Mouse (Mus musculus) forebrain, postnatal 0 days (tissue): ENCODE measurements at regions not wholly inside any gene's neighbourhood (a gene's known extent, or its start where the extent isn't known, plus 50 kb on each side); places are given as distances from the start of the nearest gene placed in this dataset.

ENCODE experiments used
- ATAC-seq: fragments of 200-750 bp; cut with Nextera tagmentation; 2 replicates; pipeline ENCODE4 v1.8.0; 2017; ENCODE audit warnings: mild to moderate bottlenecking, moderate library complexity
- DNase-seq: peaks from one replicate; pipeline ENCODE4 v3.0.0-alpha.2; 2015
- H3K27ac ChIP-seq: fragments of 300-500 bp; sonication (generic); 2 replicates; pipeline ENCODE4 v1.5.1; 2014; ENCODE audit warnings: low read depth, mild to moderate bottlenecking, antibody characterized with exemption, low read length, moderate library complexity, mixed read lengths
- H3K27me3 ChIP-seq: fragments of 300-500 bp; sonication (generic); 2 replicates; pipeline ENCODE4 v1.6.1; 2014; ENCODE audit warnings: mild to moderate bottlenecking, low read length, mixed read lengths; ENCODE audit not compliant: insufficient read depth
- H3K36me3 ChIP-seq: fragments of 300-500 bp; sonication (generic); 2 replicates; pipeline ENCODE4 v1.6.1; 2014; ENCODE audit warnings: mild to moderate bottlenecking, moderate library complexity; ENCODE audit not compliant: insufficient read depth
- H3K4me1 ChIP-seq: fragments of 300-500 bp; sonication (generic); 2 replicates; pipeline ENCODE4 v1.6.1; 2014; ENCODE audit warnings: antibody characterized with exemption; ENCODE audit not compliant: insufficient read depth
- H3K4me2 ChIP-seq: fragments of 300-500 bp; sonication (generic); 2 replicates; pipeline ENCODE4 v1.6.1; 2014; ENCODE audit warnings: low read depth, mild to moderate bottlenecking, moderate library complexity
- H3K4me3 ChIP-seq: fragments of 300-500 bp; sonication (generic); 2 replicates; pipeline ENCODE4 v1.5.1; 2014; ENCODE audit warnings: low read depth, low read length, mixed read lengths
- H3K9ac ChIP-seq: fragments of 300-500 bp; sonication (generic); 2 replicates; pipeline ENCODE4 v1.6.1; 2014; ENCODE audit warnings: mild to moderate bottlenecking
- H3K9me3 ChIP-seq: fragments of 300-500 bp; sonication (generic); 2 replicates; pipeline ENCODE4 v1.6.1; 2016; ENCODE audit warnings: low read length
- CTCF ChIP-seq: sonication (generic); IDR thresholded peaks from 2 replicates; pipeline ENCODE4 v1.5.1; 2016; ENCODE audit warnings: antibody characterized with exemption, control low read depth, low read depth
- WGBS: fragments of 180-500 bp; shearing (Covaris S2); extraction: QIAGEN DNeasy Blood & Tissue Kit; methylation state at CpG from one replicate; pipeline ENCODE4 v1.1.7; 2014; 5-methylcytosine and 5-hydroxymethylcytosine counted together

GRCm38 (mm10) chr4:64945547-64945946 lies 178.4 kb upstream of the Pappa start:
- Histone ChIP-seq H3K4me3 (no peak overlapping the region), H3K27ac (no peak overlapping the region), H3K9ac (no peak overlapping the region), H3K27me3 (no peaks in the 10 kb centered on the region), H3K4me1 (no peaks in the 10 kb centered on the region), H3K36me3 (no peaks in the 10 kb centered on the region), H3K4me2 (no peak overlapping the region), H3K9me3 (no peaks in the 10 kb centered on the region)
- DNase-seq, result no peak
- ATAC-seq, result no peak
- no peak for TF ChIP-seq CTCF

GRCm38 (mm10) chr4:64952651-64953050 lies 171.3 kb upstream of the Pappa start:
- no peak for ATAC-seq
- no peak overlapping the region for H3K4me2 ChIP-seq
- no peak overlapping the region for H3K27ac ChIP-seq
- no peak for DNase-seq
- no peaks in the 10 kb centered on the region for H3K27me3 ChIP-seq
- H3K9me3 ChIP-seq, result no peaks in the 10 kb centered on the region
- H3K4me3 ChIP-seq, result no peak overlapping the region
- no peaks in the 10 kb centered on the region for H3K36me3 ChIP-seq
- H3K4me1 ChIP-seq, result no peaks in the 10 kb centered on the region
- H3K9ac ChIP-seq, result no peak overlapping the region
- TF ChIP-seq CTCF, result no peak

- no peaks in the 10 kb centered on the region for H3K4me1 ChIP-seq
- no peak for DNase-seq
- no peak overlapping the region for H3K9ac ChIP-seq
- H3K27ac ChIP-seq, result no peak overlapping the region
- no peak for TF ChIP-seq CTCF
- no peak for ATAC-seq
- H3K4me3 ChIP-seq, result no peak overlapping the region
- no peaks in the 10 kb centered on the region for H3K9me3 ChIP-seq
- no peaks in the 10 kb centered on the region for H3K36me3 ChIP-seq
- H3K27me3 ChIP-seq, result no peaks in the 10 kb centered on the region
- no peak overlapping the region for H3K4me2 ChIP-seq
- 80% methylated on average over 4 of the region's 4 CpGs for WGBS
These were observed 165.1 kb upstream of the Pappa start for GRCm38 (mm10) chr4:64958843-64959242.

- ATAC-seq, result no peak
- no peaks in the 10 kb centered on the region for H3K36me3 ChIP-seq
- no peaks in the 10 kb centered on the region for H3K9me3 ChIP-seq
- WGBS, result 74% methylated on average over 4 of the region's 4 CpGs
- H3K9ac ChIP-seq, result no peak overlapping the region
- H3K4me3 ChIP-seq, result no peak overlapping the region
- H3K27me3 ChIP-seq, result no peaks in the 10 kb centered on the region
- no peak overlapping the region for H3K4me2 ChIP-seq
- no peak for TF ChIP-seq CTCF
- no peak overlapping the region for H3K27ac ChIP-seq
- DNase-seq, result no peak
- no peaks in the 10 kb centered on the region for H3K4me1 ChIP-seq
These were observed 162.2 kb upstream of the Pappa start for GRCm38 (mm10) chr4:64961796-64962195.
